Mouse (Mus musculus) left cerebral cortex, adult 18-20 months (tissue): ENCODE data around the gene Dnpep. TPM values are rescaled to one million over a fixed set of nuclear protein-coding genes. Genes with fewer than 3 reads are reported as not detected.

ENCODE experiments used
- DNase-seq, 2 experiments: peaks; one replicate each; pipeline ENCODE4 v3.0.0; 2021 to 2022; ENCODE audit warnings: low spot score in 2 of 2, mixed read lengths in 1 of 2
- long read RNA-seq, 2 experiments: library from polyadenylated mRNA; stranded (forward); transcript quantifications; one replicate each; pipeline ENCODE4 v2.0.0; 2021
- total RNA-seq, 2 experiments: library from RNA; stranded (reverse); gene quantifications; 2 replicates each; pipeline ENCODE4 v1.2.3; 2021

Gene Dnpep
- total RNA-seq: 10 to 100 TPM; 56.5 to 57.4 TPM
- long read RNA-seq, experiment 1, transcript Dnpep-202 (15 exons, 1,571 nt): minor isoform, 7 of 109 reads
- long read RNA-seq, experiment 1, transcript Dnpep-201 (15 exons, 2,488 nt): major isoform, 77 of 109 reads
- long read RNA-seq, experiment 1, partial matches to known transcripts: 7 of 109 reads
- long read RNA-seq, experiment 1, other reads (novel, unspliced or antisense): 16 of 109 reads
- long read RNA-seq, experiment 2, transcript Dnpep-201 (15 exons, 2,488 nt): major isoform, 51 of 69 reads
- long read RNA-seq, experiment 2, partial matches to known transcripts: 6 of 69 reads
- long read RNA-seq, experiment 2, other reads (novel, unspliced or antisense): 4 of 69 reads

GRCm38 (mm10) chr1:75317241-75318201 lies at the start of gene Dnpep:
Dnpep (minus strand) TSS chr1:75317990.
- peak; percentile 100 for DNase-seq

- DNase-seq: no peak
Observed at GRCm38 (mm10) chr1:75365510-75366137, 47.8 kb upstream of the Dnpep start.

- DNase-seq: no peak
Observed at GRCm38 (mm10) chr1:75363868-75364267, 46.1 kb upstream of the Dnpep start.

DNA sequence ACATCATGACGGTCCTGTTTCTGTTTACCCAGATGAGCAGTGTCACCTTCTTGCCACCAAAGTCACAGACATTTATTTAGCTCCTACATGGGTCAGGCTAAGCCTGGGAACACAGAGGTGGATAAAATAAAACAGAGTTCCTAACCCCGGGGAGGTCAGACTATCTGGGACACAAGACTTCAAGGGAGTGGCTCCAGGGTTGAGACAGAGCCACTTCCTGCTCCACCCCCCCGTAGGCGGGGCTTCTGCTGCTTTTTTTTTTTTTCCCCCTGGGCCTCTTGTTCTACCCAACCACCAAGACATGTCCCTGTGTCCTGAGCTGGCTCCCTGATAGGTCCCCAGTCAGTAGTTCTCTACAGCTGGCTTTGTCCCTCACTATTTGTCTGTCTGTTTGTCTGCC lies 44.0 kb upstream of the Dnpep start:
- DNase-seq: no peak

GRCm38 (mm10) chr1:75361123-75361522 lies 43.3 kb upstream of the Dnpep start:
- no peak for DNase-seq

DNA sequence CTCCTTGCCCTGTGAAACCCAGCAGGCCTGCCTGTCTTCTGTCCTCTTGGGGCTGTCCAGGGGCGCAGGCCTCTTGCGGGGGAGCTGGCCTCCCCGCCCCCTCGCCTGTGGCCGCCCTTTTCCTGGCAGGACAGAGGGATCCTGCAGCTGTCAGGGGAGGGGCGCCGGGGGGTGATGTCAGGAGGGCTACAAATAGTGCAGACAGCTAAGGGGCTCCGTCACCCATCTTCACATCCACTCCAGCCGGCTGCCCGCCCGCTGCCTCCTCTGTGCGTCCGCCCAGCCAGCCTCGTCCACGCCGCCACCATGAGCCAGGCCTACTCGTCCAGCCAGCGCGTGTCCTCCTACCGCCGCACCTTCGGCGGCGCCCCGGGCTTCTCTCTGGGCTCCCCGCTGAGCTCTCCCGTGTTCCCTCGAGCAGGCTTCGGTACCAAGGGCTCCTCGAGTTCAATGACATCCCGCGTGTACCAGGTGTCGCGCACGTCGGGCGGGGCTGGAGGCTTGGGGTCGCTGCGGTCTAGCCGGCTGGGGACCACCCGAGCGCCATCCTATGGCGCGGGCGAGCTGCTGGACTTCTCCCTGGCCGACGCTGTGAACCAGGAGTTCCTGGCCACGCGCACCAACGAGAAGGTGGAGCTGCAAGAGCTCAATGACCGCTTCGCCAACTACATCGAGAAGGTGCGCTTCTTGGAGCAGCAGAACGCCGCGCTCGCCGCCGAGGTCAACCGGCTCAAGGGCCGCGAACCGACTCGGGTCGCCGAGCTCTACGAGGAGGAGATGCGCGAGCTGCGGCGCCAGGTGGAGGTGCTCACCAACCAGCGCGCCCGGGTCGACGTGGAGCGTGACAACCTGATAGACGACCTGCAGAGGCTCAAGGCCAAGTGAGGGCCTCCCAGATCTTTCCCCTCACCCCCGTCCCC lies 42.6 kb upstream of the Dnpep start, which contains the start of gene Des:
Gene Des, plus strand, starts transcription at position 218 of the 920 bp plus-strand sequence.
- DNase-seq: no peak

DNA sequence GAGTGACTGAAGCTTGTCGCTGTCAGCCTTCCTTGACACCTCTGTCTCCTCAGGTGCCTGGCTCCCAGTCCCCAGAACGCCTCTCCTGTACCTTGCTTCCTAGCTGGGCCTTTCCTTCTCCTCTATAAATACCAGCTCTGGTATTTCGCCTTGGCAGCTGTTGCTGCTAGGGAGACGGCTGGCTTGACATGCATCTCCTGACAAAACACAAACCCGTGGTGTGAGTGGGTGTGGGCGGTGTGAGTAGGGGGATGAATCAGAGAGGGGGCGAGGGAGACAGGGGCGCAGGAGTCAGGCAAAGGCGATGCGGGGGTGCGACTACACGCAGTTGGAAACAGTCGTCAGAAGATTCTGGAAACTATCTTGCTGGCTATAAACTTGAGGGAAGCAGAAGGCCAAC lies 41.6 kb upstream of the Dnpep start:
- peak; percentile 51 to 58 for DNase-seq

- no peak for DNase-seq
Observed at GRCm38 (mm10) chr1:75358009-75358408, 40.2 kb upstream of the Dnpep start.

DNA sequence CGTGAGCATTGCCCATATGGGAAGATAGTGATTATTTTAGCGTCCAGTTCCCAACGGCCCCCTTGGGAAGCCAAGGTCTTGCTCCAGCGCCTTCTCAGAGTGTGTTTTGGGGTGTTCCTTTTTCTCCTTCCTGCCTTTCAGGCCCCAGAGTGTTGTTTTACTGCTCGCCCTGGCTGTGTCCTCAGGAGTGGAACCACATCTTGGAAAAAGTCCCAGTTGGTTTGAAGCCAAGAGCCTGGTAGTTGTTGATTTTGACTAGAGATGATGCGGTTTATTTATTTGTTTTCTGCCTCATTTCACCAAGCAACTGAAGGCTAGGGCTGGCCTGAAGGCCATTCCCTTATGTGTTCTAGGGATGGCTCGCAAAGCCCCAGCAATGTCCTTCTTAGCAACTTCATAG lies 39.5 kb upstream of the Dnpep start:
- DNase-seq: no peak

DNA sequence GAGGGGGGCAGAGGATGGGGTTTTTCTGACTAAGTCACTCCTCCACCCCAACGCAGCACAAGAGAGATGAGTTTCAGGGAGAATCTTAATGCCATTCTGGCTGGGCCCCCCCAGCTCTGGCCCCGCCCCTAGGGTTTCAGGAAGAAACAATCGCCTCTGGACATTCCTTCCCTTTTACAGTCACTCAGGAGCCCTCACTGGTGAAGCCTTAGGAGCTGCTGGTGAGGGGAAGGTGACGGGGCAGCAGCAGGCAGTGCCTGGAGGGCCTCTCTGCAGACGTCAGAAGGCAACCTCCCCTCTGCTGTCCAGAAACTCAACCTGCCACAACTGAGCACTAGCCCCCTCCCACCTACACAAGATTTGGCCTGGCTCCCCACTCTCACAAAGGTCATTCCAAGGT lies 31.5 kb upstream of the Dnpep start:
- DNase-seq: no peak

DNA sequence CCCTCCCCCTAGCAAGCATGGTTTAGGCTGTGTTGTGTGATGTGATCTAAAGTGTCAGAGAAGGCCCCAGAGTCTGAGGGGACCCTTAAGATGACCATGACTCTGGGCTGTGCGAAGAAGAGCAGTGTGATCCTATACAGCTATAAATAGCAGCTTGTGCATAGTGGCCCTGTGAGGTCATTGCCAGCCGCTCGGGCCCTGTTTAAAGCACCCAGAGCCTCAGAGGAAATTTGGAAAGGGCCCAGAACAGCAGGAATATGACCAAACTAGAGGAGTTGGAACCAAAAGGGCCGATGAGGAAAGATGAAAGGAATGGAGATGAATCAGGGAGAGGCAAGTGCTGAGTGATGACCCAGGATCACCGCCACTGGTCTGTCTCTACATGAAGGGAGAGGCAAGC lies 29.5 kb upstream of the Dnpep start:
- no peak for DNase-seq

DNA sequence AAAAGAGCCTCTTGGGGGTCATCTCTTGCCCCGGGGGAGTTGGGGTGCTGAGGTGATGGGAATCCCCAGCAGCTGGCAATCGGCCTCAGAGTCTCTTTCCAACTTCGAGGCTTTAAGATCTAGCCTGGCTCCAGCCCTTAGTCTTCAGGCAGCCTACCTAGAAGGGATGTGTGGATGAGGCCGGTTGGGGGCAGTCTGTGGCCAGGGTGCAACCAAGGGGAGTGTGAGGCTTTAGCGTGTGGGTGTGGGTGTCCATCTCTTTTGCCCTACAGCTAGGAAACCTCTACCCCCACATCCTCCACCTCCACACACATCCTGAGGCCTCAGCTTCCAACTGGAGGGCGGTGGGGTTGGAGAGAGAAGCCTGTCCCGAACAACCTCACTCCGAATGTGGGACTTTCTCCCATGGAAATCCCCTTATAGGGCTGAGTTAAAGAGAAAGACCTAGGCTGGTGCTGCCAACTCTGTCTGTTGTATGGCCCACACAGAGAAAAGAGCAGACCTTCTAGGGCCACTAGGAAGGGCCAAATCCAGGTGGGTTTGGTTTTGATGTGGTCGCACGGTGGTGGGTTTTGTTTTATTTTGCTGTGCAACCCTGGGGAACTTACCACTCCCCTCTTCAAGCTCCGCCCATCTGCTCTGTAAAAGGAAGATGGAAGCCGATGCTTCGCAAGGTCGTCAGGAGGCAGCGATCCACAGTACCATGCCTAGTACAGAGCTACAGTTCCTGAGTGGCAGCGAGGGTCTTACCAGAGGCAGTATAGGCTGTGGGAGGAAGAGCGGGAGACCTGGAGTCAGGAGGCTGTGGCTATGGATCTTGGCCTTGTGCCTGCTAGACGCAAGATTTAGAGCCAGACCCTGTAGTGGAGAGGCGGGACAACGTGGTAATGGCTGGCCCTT lies 27.5 kb upstream of the Dnpep start:
- DNase-seq: no peak

GRCm38 (mm10) chr1:75344291-75345035 lies 26.7 kb upstream of the Dnpep start:
- DNase-seq: no peak

DNA sequence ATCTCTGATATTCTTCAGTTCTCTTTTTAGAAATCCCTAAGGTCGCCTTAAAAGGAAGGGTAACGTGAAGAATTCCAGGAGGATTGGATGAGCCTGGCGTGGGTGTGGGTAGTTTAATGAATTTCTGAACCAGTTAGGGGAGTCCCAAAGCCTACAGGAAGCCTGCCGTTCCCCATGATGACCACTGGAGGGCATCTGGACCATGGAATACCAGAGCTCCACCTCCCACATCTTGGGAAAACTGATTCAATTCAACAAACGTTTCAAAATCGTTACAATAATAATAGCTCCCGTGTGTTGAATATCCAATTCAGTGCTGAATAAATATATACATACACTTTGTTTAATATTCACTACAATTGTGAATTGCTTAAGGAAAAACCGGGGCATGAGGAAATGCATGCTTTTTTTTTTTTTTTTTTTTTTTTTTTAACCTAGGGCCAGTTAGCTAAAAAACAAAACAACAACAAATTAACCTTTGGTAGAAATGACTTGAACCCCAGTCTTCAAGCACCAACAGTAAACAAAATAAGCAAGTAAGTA lies 25.2 kb upstream of the Dnpep start:
- peak; percentile 61 to 69 for DNase-seq

GRCm38 (mm10) chr1:75340519-75340918 lies 22.7 kb upstream of the Dnpep start:
- DNase-seq: no peak

- DNase-seq: peak; percentile 32 to 40
Observed at GRCm38 (mm10) chr1:75339337-75339736, 21.5 kb upstream of the Dnpep start.

DNA sequence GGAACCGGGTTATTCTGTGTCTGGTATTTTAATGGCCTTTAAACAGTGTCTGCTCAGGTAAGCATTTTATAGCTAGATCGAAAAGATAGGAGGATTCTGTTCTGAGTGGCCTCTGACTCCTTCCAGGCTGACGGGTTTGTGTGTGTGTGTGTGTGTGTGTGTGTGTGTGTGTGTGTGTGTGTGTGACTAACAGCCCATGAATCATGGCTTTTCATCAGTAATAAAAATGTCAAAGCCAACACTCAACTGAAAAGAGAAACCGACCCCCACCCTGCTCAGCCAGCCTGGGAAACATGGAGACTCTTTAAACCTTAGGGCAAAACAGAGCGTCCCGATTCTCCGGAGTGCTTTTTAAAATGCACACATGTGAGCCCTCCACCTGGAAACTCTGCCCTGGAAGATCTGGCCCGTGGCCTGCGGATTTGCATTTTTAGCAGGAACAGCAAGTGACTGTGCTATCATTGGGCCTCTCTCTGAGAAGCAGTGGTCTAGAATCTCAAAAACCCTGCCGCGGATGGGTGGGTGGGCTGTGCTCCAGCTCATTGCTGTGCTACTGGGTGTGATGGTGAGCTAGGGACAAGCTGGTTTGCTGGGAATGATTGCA lies 20.4 kb upstream of the Dnpep start:
- no peak for DNase-seq

GRCm38 (mm10) chr1:75337097-75337496 lies 19.3 kb upstream of the Dnpep start:
- no peak for DNase-seq
